Mouse (Mus musculus): ENCODE results near the gene Ccdc36.
A peak's percentile ranks its signal among the peaks of the same experiment; 100 is the strongest.

The Ccdc36 gene

GRCm38 (mm10) chr9:108445125-108445524 lies 16.8 kb upstream of the Ccdc36 start:
- peak; percentile 35 for DNase-seq (ENCODE audit: low read depth, low spot score)

GRCm38 (mm10) chr9:108441236-108441919 lies 13.1 kb upstream of the Ccdc36 start:
- DNase-seq (ENCODE audit: low read depth, low spot score) = no peak

GRCm38 (mm10) chr9:108440485-108440884 lies 12.2 kb upstream of the Ccdc36 start:
- DNase-seq (ENCODE audit: low read depth, low spot score) = no peak

- DNase-seq (ENCODE audit: low read depth, low spot score) = no peak
Observed at GRCm38 (mm10) chr9:108439176-108439575, 10.9 kb upstream of the Ccdc36 start.

GRCm38 (mm10) chr9:108436182-108436581 lies 7.9 kb upstream of the Ccdc36 start, which contains the start of gene BC048562:
Gene BC048562 (plus strand): TSS chr9:108436482.
- no peak for DNase-seq (ENCODE audit: low read depth, low spot score)

GRCm38 (mm10) chr9:108431431-108432067 lies 3.3 kb upstream of the Ccdc36 start:
- peak; percentile 26 for DNase-seq (ENCODE audit: low read depth, low spot score)

GRCm38 (mm10) chr9:108412221-108412620 lies 16.1 kb downstream of the Ccdc36 start:
- peak; percentile 38 for DNase-seq (ENCODE audit: low read depth, low spot score)

- DNase-seq (ENCODE audit: low read depth, low spot score) = no peak
Observed at GRCm38 (mm10) chr9:108411381-108411942, 16.8 kb downstream of the Ccdc36 start.

GRCm38 (mm10) chr9:108409535-108409934 lies 18.7 kb downstream of the Ccdc36 start:
- DNase-seq (ENCODE audit: low read depth, low spot score) = no peak

GRCm38 (mm10) chr9:108404451-108404850 lies 23.8 kb downstream of the Ccdc36 start:
- DNase-seq (ENCODE audit: low read depth, low spot score) = no peak

- no peak for DNase-seq (ENCODE audit: low read depth, low spot score)
Observed at GRCm38 (mm10) chr9:108403081-108403480, 25.2 kb downstream of the Ccdc36 start.

GRCm38 (mm10) chr9:108401186-108401960 lies 26.9 kb downstream of the Ccdc36 start:
- no peak for DNase-seq (ENCODE audit: low read depth, low spot score)

- DNase-seq (ENCODE audit: low read depth, low spot score) = no peak
Observed at GRCm38 (mm10) chr9:108398324-108398723, 30.0 kb downstream of the Ccdc36 start.

GRCm38 (mm10) chr9:108395427-108395826 lies 32.9 kb downstream of the Ccdc36 start:
- DNase-seq (ENCODE audit: low read depth, low spot score) = no peak

GRCm38 (mm10) chr9:108394191-108394590 lies 34.1 kb downstream of the Ccdc36 start:
- DNase-seq (ENCODE audit: low read depth, low spot score) = no peak

- DNase-seq (ENCODE audit: low read depth, low spot score) = no peak
Observed at GRCm38 (mm10) chr9:108392676-108393075, 35.6 kb downstream of the Ccdc36 start, which contains the start of gene 1700102P08Rik. Gene 1700102P08Rik (plus strand): TSS chr9:108392805.

- DNase-seq (ENCODE audit: low read depth, low spot score) = no peak
Observed at GRCm38 (mm10) chr9:108389220-108389619, 39.1 kb downstream of the Ccdc36 start.

- no peak for DNase-seq (ENCODE audit: low read depth, low spot score)
Observed at GRCm38 (mm10) chr9:108388601-108389000, 39.7 kb downstream of the Ccdc36 start.

- no peak for DNase-seq (ENCODE audit: low read depth, low spot score)
Observed at GRCm38 (mm10) chr9:108386816-108387215, 41.5 kb downstream of the Ccdc36 start.

- DNase-seq (ENCODE audit: low read depth, low spot score) = no peak
Observed at GRCm38 (mm10) chr9:108385006-108385405, 43.3 kb downstream of the Ccdc36 start.

GRCm38 (mm10) chr9:108381382-108381781 lies 46.9 kb downstream of the Ccdc36 start:
- DNase-seq (ENCODE audit: low read depth, low spot score) = no peak

- no peak for DNase-seq (ENCODE audit: low read depth, low spot score)
Observed at GRCm38 (mm10) chr9:108379294-108379693, 49.0 kb downstream of the Ccdc36 start.
